In the genomic region with DNA sequence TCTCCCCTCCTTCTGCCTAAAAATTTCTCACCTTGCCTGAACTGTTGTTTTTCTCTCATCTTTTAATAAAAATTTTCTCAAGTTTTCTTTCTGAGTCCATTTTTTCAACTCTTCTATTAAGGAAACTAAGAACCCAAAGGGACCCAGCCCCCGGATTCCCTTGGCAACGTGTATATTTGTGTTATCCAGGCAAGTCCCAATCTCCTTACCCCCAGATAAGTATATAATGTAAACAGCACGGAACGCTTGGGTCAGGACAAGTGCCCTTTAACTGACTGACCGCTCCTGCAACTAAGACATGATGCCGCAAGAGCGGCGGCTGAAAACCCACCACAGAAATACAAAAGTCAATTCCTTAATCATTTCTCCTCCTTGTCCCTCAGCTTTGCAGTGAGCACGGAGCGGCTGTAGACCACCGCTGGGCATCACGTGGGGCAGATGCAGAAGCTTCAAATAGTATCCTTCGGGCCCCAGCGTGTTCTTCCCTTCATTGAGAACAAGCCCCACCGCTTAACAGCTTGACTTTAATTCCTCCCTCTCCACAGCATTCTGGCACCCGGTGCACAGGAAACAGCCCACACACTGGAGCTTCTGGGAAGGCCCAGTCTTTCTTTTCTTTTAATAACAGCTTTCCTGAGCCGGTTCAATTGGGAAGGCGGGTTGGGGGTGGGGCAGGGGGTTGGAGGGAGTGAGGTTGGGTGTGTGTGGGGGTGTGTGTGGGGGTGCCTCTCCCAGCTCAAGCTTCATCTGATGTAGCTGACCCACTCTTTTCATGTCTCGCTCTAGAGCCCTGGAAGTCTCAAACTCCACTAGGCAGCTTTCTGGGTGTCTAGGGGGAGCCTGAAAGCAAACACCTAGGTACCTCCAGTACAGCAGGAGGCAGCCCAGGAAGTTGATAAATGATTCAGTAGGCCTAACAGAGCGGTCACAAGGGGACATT, we compare ENCODE assay signal across 10 mouse cellular contexts.
DNase-seq lines count a peak whose midpoint lies in the region; ATAC-seq and TF ChIP-seq lines count a peak whose summit lies in the region.
"Had no signal": no experiment of that assay in that cellular context is flagged by ENCODE, and none has a peak within 500 bp of the region (broad histone marks: within the 10 kb centered on the region; RNA-seq: fewer than 3 reads in every experiment).

No protein-coding gene starts in this region.

- no peak for TF ChIP-seq POLR2A in limb, embryonic 14.5 days (IDR thresholded peaks at IDR 0.05; ENCODE audit: borderline replicate concordance, extremely low read depth, insufficient read depth, insufficient read length)

- no peaks in the 10 kb centered on the region for H3K36me3 ChIP-seq in kidney, postnatal 0 days (ENCODE audit: insufficient read depth, low read length)
- H3K36me3 ChIP-seq in forebrain, embryonic 15.5 days = no peaks in the 10 kb centered on the region
- no peaks in the 10 kb centered on the region for H3K36me3 ChIP-seq in hindbrain, embryonic 15.5 days
- H3K36me3 ChIP-seq in limb, embryonic 14.5 days (ENCODE audit: control insufficient read depth, insufficient read depth, low read length) = no peaks in the 10 kb centered on the region
- H3K36me3 ChIP-seq: G1E had no signal

- 12% methylated on average over 20 of the region's 20 CpGs for WGBS in kidney, postnatal 0 days
- WGBS in forebrain, embryonic 15.5 days = 39% methylated on average over 20 of the region's 20 CpGs
- 34% methylated on average over 20 of the region's 20 CpGs for WGBS in hindbrain, embryonic 15.5 days
- whole genome bisulfite sequencing in limb, embryonic 14.5 days = 26% methylated on average over 20 of the region's 20 CpGs

- 0 out of 2 replicates have a peak, but pooled peaks cover 14% of the 10 kb centered on the region for H3K4me1 ChIP-seq in kidney, postnatal 0 days (replicated peaks; ENCODE audit: insufficient read depth, low read length)
- H3K4me1 ChIP-seq in forebrain, embryonic 15.5 days = peaks cover 8% of the 10 kb centered on the region; the same call in 1 of the 2 replicates
- H3K4me1 ChIP-seq in hindbrain, embryonic 15.5 days (replicated peaks) = peaks cover 11% of the 10 kb centered on the region; the same call in 1 of the 2 replicates
- H3K4me1 ChIP-seq in limb, embryonic 14.5 days (ENCODE audit: control insufficient read depth, insufficient read depth, low read length) = peaks cover 13% of the 10 kb centered on the region

- peak overlapping the region; percentile 44 for H3K4me2 ChIP-seq in kidney, postnatal 0 days (ENCODE audit: low read length)
- no peak overlapping the region; the same call in 1 of the 2 replicates for H3K4me2 ChIP-seq in forebrain, embryonic 15.5 days (replicated peaks)
- H3K4me2 ChIP-seq in hindbrain, embryonic 15.5 days = peak overlapping the region; percentile 34; the same call in 1 of the 2 replicates
- H3K4me2 ChIP-seq in limb, embryonic 14.5 days (replicated peaks; ENCODE audit: low read depth, low read length, severe bottlenecking) = peak overlapping the region; percentile 8

- no peak for TF ChIP-seq CTCF in kidney, postnatal 0 days (IDR thresholded peaks at IDR 0.05; ENCODE audit: low read depth)

- H3K27ac ChIP-seq in kidney, postnatal 0 days = peak overlapping the region; percentile 66
- H3K27ac ChIP-seq in forebrain, embryonic 15.5 days (replicated peaks) = peak overlapping the region; percentile 17
- H3K27ac ChIP-seq in hindbrain, embryonic 15.5 days (replicated peaks) = no peak overlapping the region
- H3K27ac ChIP-seq in limb, embryonic 14.5 days (replicated peaks; ENCODE audit: low read depth, low read length) = no peak overlapping the region

- no peak overlapping the region for H3K4me3 ChIP-seq in kidney, postnatal 0 days (replicated peaks; ENCODE audit: low read depth, low read length)
- no peak overlapping the region for H3K4me3 ChIP-seq in forebrain, embryonic 15.5 days
- H3K4me3 ChIP-seq in hindbrain, embryonic 15.5 days = no peak overlapping the region
- H3K4me3 ChIP-seq in limb, embryonic 14.5 days (replicated peaks; ENCODE audit: low read length) = no peak overlapping the region
- H3K4me3 ChIP-seq: myocyte had no signal

- H3K9me3 ChIP-seq in kidney, postnatal 0 days (replicated peaks; ENCODE audit: low read length) = no peaks in the 10 kb centered on the region
- no peaks in the 10 kb centered on the region for H3K9me3 ChIP-seq in forebrain, embryonic 15.5 days
- H3K9me3 ChIP-seq in hindbrain, embryonic 15.5 days = no peaks in the 10 kb centered on the region
- H3K9me3 ChIP-seq in limb, embryonic 14.5 days (ENCODE audit: control insufficient read depth, low read length) = no peaks in the 10 kb centered on the region

- peak; percentile 83 for ATAC-seq in kidney, postnatal 0 days (replicated peaks; ENCODE audit: low FRiP score, low read depth)
- ATAC-seq in forebrain, embryonic 15.5 days (replicated peaks) = peak; percentile 55
- ATAC-seq in hindbrain, embryonic 15.5 days (ENCODE audit: low FRiP score, low read depth) = no peak
- peak; percentile 34; the same call in 1 of the 2 replicates for ATAC-seq in limb, embryonic 14.5 days (ENCODE audit: low FRiP score, low read depth)

- peak; percentile 92 for DNase-seq in kidney, postnatal 0 days (ENCODE audit: low spot score)
- DNase-seq in kidney, adult 8-10 months = no peak
- DNase-seq in limb, embryonic 14.5 days (ENCODE audit: low spot score) = no peak
- peak; percentile 33 for DNase-seq in ovary, postnatal 14 days (ENCODE audit: low spot score)
- DNase-seq in adrenal gland, adult 18-20 months (ENCODE audit: low spot score in 2 of 2) = no peak
- no peak for DNase-seq in T-cell, adult 2 months (ENCODE audit: low spot score)

- H3K27me3 ChIP-seq in kidney, postnatal 0 days (ENCODE audit: insufficient read depth, low read length) = no peaks in the 10 kb centered on the region
- no peaks in the 10 kb centered on the region for H3K27me3 ChIP-seq in forebrain, embryonic 15.5 days
- no peaks in the 10 kb centered on the region for H3K27me3 ChIP-seq in hindbrain, embryonic 15.5 days
- H3K27me3 ChIP-seq in limb, embryonic 14.5 days (ENCODE audit: control insufficient read depth, insufficient read depth, low read length) = no peaks in the 10 kb centered on the region

- H3K9ac ChIP-seq in kidney, postnatal 0 days (ENCODE audit: low read depth, low read length) = 0 out of 2 replicates have a peak overlapping the region, but pooled peaks have one; percentile 14
- no peak overlapping the region for H3K9ac ChIP-seq in forebrain, embryonic 15.5 days (replicated peaks)
- H3K9ac ChIP-seq in hindbrain, embryonic 15.5 days = no peak overlapping the region
- H3K9ac ChIP-seq in limb, embryonic 14.5 days (ENCODE audit: low read depth, low read length, severe bottlenecking) = peak overlapping the region; percentile 0; the same call in 1 of the 2 replicates

Comparison
In these comparisons a context has a peak if more than half of its experiments do, and no peak if none do; other contexts are left out.
1. DNase-seq: peak in kidney, postnatal 0 days (single experiment) and ovary, postnatal 14 days (single experiment); none in kidney, adult 8-10 months (0 of 2), limb, embryonic 14.5 days (single experiment), adrenal gland, adult 18-20 months (0 of 2) and T-cell, adult 2 months (single experiment).
2. H3K27ac ChIP-seq: peak in kidney, postnatal 0 days (single experiment) and forebrain, embryonic 15.5 days (single experiment); none in hindbrain, embryonic 15.5 days (single experiment) and limb, embryonic 14.5 days (single experiment).
3. H3K9ac ChIP-seq: peak in kidney, postnatal 0 days (single experiment) and limb, embryonic 14.5 days (single experiment); none in forebrain, embryonic 15.5 days (single experiment) and hindbrain, embryonic 15.5 days (single experiment).